In the genomic region with DNA sequence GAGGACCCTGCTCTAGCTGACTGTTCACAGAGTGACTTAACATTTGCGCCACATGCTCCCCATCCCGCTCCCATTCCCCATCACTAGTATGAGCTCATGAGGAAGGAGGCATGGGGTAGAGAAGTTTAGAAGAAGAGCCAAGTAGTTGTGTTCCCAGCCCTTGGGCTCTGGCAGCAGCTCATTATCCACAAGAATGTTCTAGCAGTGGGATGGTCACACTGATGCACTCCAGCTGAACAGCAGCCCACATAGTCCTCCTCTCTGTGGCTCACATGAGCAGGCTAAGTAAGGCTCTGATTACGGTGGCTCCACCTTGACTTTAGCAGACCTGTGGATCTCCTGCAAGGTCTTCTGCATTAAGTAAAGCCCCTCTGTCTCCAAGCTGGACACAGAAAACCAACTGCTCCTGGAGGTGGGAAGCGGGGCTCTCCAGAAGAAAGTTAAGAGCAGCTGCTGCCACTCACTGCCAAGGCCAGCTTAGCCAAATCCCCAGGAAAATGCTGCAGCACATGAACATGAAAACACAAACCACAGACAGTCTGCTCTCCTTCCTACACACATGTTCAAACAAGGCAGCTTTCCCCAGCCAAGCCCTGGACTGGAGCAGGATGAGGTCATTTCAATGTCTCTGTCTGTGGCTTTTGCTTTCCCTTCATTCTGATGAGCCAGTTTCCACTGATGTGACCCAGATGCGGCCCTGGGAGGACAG, we compare ENCODE assay signal across 8 mouse cellular contexts. TPM values are rescaled to one million over a fixed set of nuclear protein-coding genes. Genes with fewer than 3 reads are reported as not detected.
DNase-seq lines count a peak whose midpoint lies in the region; ATAC-seq and TF ChIP-seq lines count a peak whose summit lies in the region.

No protein-coding gene starts in this region.

- no peaks in the 10 kb centered on the region for H3K9me3 ChIP-seq in limb, embryonic 14.5 days (ENCODE audit: control insufficient read depth, low read length)
- no peaks in the 10 kb centered on the region for H3K9me3 ChIP-seq in forebrain, embryonic 11.5 days (ENCODE audit: control insufficient read depth, low read length)
- no peaks in the 10 kb centered on the region for H3K9me3 ChIP-seq in forebrain, embryonic 10.5 days

- WGBS in limb, embryonic 14.5 days, result 72% methylated on average over 5 of the region's 5 CpGs
- 92% methylated on average over 5 of the region's 5 CpGs for WGBS in forebrain, embryonic 11.5 days
- WGBS in forebrain, embryonic 10.5 days, result 92% methylated on average over 5 of the region's 5 CpGs

- no peak for TF ChIP-seq POLR2A in limb, embryonic 14.5 days (IDR thresholded peaks at IDR 0.05; ENCODE audit: borderline replicate concordance, extremely low read depth, insufficient read depth, insufficient read length)

- H3K27me3 ChIP-seq in limb, embryonic 14.5 days (ENCODE audit: control insufficient read depth, insufficient read depth, low read length), result no peaks in the 10 kb centered on the region
- H3K27me3 ChIP-seq in forebrain, embryonic 11.5 days (ENCODE audit: control insufficient read depth, insufficient read depth, low read length), result no peaks in the 10 kb centered on the region
- no peaks in the 10 kb centered on the region for H3K27me3 ChIP-seq in forebrain, embryonic 10.5 days (ENCODE audit: poor library complexity, severe bottlenecking)

- no peak for TF ChIP-seq CTCF in gastrocnemius, adult 2 months (IDR thresholded peaks at IDR 0.05)

- ATAC-seq in limb, embryonic 14.5 days (ENCODE audit: low FRiP score, low read depth), result peak; percentile 70
- ATAC-seq in forebrain, embryonic 11.5 days (replicated peaks; ENCODE audit: low FRiP score), result no peak

- peak overlapping the region; percentile 73 for H3K27ac ChIP-seq in gastrocnemius, adult 2 months
- H3K27ac ChIP-seq in limb, embryonic 14.5 days (replicated peaks; ENCODE audit: low read depth, low read length), result peak overlapping the region; percentile 40
- no peak overlapping the region for H3K27ac ChIP-seq in forebrain, embryonic 11.5 days (ENCODE audit: low read depth, low read length)
- no peak overlapping the region for H3K27ac ChIP-seq in forebrain, embryonic 10.5 days

- no peak overlapping the region for H3K4me3 ChIP-seq in gastrocnemius, adult 2 months
- no peak overlapping the region for H3K4me3 ChIP-seq in limb, embryonic 14.5 days (replicated peaks; ENCODE audit: low read length)
- H3K4me3 ChIP-seq in forebrain, embryonic 11.5 days (ENCODE audit: low read depth, low read length), result no peak overlapping the region
- no peak overlapping the region for H3K4me3 ChIP-seq in forebrain, embryonic 10.5 days

- H3K4me2 ChIP-seq in limb, embryonic 14.5 days (replicated peaks; ENCODE audit: low read depth, low read length, severe bottlenecking), result no peak overlapping the region
- H3K4me2 ChIP-seq in forebrain, embryonic 11.5 days (ENCODE audit: low read depth, low read length, severe bottlenecking), result no peak overlapping the region

- no peaks in the 10 kb centered on the region; the same call in 1 of the 2 replicates for H3K36me3 ChIP-seq in limb, embryonic 14.5 days (ENCODE audit: control insufficient read depth, insufficient read depth, low read length)
- H3K36me3 ChIP-seq in forebrain, embryonic 11.5 days (ENCODE audit: control insufficient read depth, insufficient read depth, low read length), result no peaks in the 10 kb centered on the region
- H3K36me3 ChIP-seq in forebrain, embryonic 10.5 days (replicated peaks), result peaks cover 15% of the 10 kb centered on the region; the same call in 1 of the 2 replicates

- H3K4me1 ChIP-seq in limb, embryonic 14.5 days (ENCODE audit: control insufficient read depth, insufficient read depth, low read length), result peaks cover 10% of the 10 kb centered on the region; the same call in 1 of the 2 replicates
- H3K4me1 ChIP-seq in forebrain, embryonic 11.5 days (replicated peaks; ENCODE audit: control insufficient read depth, insufficient read depth, low read length), result no peaks in the 10 kb centered on the region
- peaks cover 13% of the 10 kb centered on the region for H3K4me1 ChIP-seq in forebrain, embryonic 10.5 days

- DNase-seq in kidney, postnatal 14 days, result peak; percentile 39
- DNase-seq in kidney, postnatal 36 days, result no peak
- DNase-seq in 416B (ENCODE audit: low read depth), result peak; percentile 40
- peak; percentile 63 for DNase-seq in gastrocnemius, adult 2 months
- DNase-seq in limb, embryonic 14.5 days (ENCODE audit: low spot score), result peak; percentile 59
- no peak for DNase-seq in thymus, adult 18-20 months
- no peak for DNase-seq in forebrain, embryonic 11.5 days (ENCODE audit: low spot score)
- DNase-seq in forebrain, embryonic 10.5 days (ENCODE audit: extremely low spot score, low spot score), result no peak

- H3K9ac ChIP-seq in limb, embryonic 14.5 days (ENCODE audit: low read depth, low read length, severe bottlenecking), result no peak overlapping the region
- no peak overlapping the region for H3K9ac ChIP-seq in forebrain, embryonic 11.5 days (ENCODE audit: low read length)

- intact Hi-C loops in gastrocnemius, adult 2 months (cut with DNase I), result no loop called here

RNA-seq across cellular contexts. Expression of gene Dcps, which starts 19.7 kb away (rescaled TPM):
- 1 to 10 TPM; 7.7 to 8.4 TPM for total RNA-seq in gastrocnemius, adult 2 months (2021)
- polyA plus RNA-seq in limb, embryonic 14.5 days (2012; rRNA removed), result 54.6 and 60.3 TPM in 2 replicates
- polyA plus RNA-seq in limb, embryonic 14.5 days (2014; fragmentation: Nextera tagmentation; extraction: Ambion mirVana), result 61.6 and 65.2 TPM in 2 replicates
- 104 and 113 TPM in 2 replicates for polyA plus RNA-seq in forebrain, embryonic 11.5 days (2014; fragmentation: Nextera tagmentation; extraction: Ambion mirVana)
- polyA plus RNA-seq in forebrain, embryonic 10.5 days (2016; fragmentation: Nextera tagmentation; extraction: Ambion mirVana), result 106 and 113 TPM in 2 replicates

RNA-seq across cellular contexts. Expression of gene St3gal4, which starts 37.1 kb away (rescaled TPM):
- 1 to 10 TPM; 4.2 to 4.3 TPM for total RNA-seq in gastrocnemius, adult 2 months (2021)
- polyA plus RNA-seq in limb, embryonic 14.5 days (2012; rRNA removed), result 14.5 and 17.0 TPM in 2 replicates
- 35.6 and 36.3 TPM in 2 replicates for polyA plus RNA-seq in limb, embryonic 14.5 days (2014; fragmentation: Nextera tagmentation; extraction: Ambion mirVana)
- 13.3 and 14.4 TPM in 2 replicates for polyA plus RNA-seq in forebrain, embryonic 11.5 days (2014; fragmentation: Nextera tagmentation; extraction: Ambion mirVana)
- 14.5 and 15.0 TPM in 2 replicates for polyA plus RNA-seq in forebrain, embryonic 10.5 days (2016; fragmentation: Nextera tagmentation; extraction: Ambion mirVana)

RNA-seq across cellular contexts. Expression of gene Srpr, which starts 43.8 kb away (rescaled TPM):
- 100 to 1,000 TPM; 222 to 262 TPM for total RNA-seq in gastrocnemius, adult 2 months (2021)
- polyA plus RNA-seq in limb, embryonic 14.5 days (2012; rRNA removed), result 109 and 115 TPM in 2 replicates
- polyA plus RNA-seq in limb, embryonic 14.5 days (2014; fragmentation: Nextera tagmentation; extraction: Ambion mirVana), result 160 and 161 TPM in 2 replicates
- 89.2 and 91.3 TPM in 2 replicates for polyA plus RNA-seq in forebrain, embryonic 11.5 days (2014; fragmentation: Nextera tagmentation; extraction: Ambion mirVana)
- polyA plus RNA-seq in forebrain, embryonic 10.5 days (2016; fragmentation: Nextera tagmentation; extraction: Ambion mirVana), result 78.8 and 81.3 TPM in 2 replicates

RNA-seq across cellular contexts. Expression of gene Tirap, which starts 43.9 kb away (rescaled TPM):
- 10 to 100 TPM; 29.1 to 42.0 TPM for total RNA-seq in gastrocnemius, adult 2 months (2021)
- polyA plus RNA-seq in limb, embryonic 14.5 days (2012; rRNA removed), result 7.5 and 12.7 TPM in 2 replicates
- 11.0 and 13.4 TPM in 2 replicates for polyA plus RNA-seq in limb, embryonic 14.5 days (2014; fragmentation: Nextera tagmentation; extraction: Ambion mirVana)
- 17.1 and 17.3 TPM in 2 replicates for polyA plus RNA-seq in forebrain, embryonic 11.5 days (2014; fragmentation: Nextera tagmentation; extraction: Ambion mirVana)
- polyA plus RNA-seq in forebrain, embryonic 10.5 days (2016; fragmentation: Nextera tagmentation; extraction: Ambion mirVana), result 18.8 and 21.9 TPM in 2 replicates

RNA-seq across cellular contexts. Expression of gene Foxred1, which starts 54.7 kb away (rescaled TPM):
- 10 to 100 TPM; 17.6 to 20.3 TPM for total RNA-seq in gastrocnemius, adult 2 months (2021)
- polyA plus RNA-seq in limb, embryonic 14.5 days (2012; rRNA removed), result 51.1 and 55.2 TPM in 2 replicates
- 29.5 and 33.9 TPM in 2 replicates for polyA plus RNA-seq in limb, embryonic 14.5 days (2014; fragmentation: Nextera tagmentation; extraction: Ambion mirVana)
- polyA plus RNA-seq in forebrain, embryonic 11.5 days (2014; fragmentation: Nextera tagmentation; extraction: Ambion mirVana), result 45.5 and 49.2 TPM in 2 replicates
- polyA plus RNA-seq in forebrain, embryonic 10.5 days (2016; fragmentation: Nextera tagmentation; extraction: Ambion mirVana), result 55.3 and 55.6 TPM in 2 replicates

Comparison
In these comparisons a context has a peak if more than half of its experiments do, and no peak if none do; other contexts are left out.
1. DNase-seq: peak in kidney, postnatal 14 days (single experiment), 416B (single experiment), gastrocnemius, adult 2 months (single experiment) and limb, embryonic 14.5 days (single experiment); none in kidney, postnatal 36 days (0 of 2), thymus, adult 18-20 months (0 of 2), forebrain, embryonic 11.5 days (single experiment) and forebrain, embryonic 10.5 days (single experiment).
2. H3K27ac ChIP-seq: peak in gastrocnemius, adult 2 months (single experiment) and limb, embryonic 14.5 days (single experiment); none in forebrain, embryonic 11.5 days (single experiment) and forebrain, embryonic 10.5 days (single experiment).